Mouse (Mus musculus) embryonic facial prominence, embryonic 14.5 days (tissue): Measurements from ENCODE around the gene H2-Aa. TPM values are rescaled to one million over a fixed set of nuclear protein-coding genes. Genes with fewer than 3 reads are reported as not detected.
A peak's percentile ranks its signal among the peaks of the same experiment; 100 is the strongest.

Source experiments
- ATAC-seq: fragments of 200-750 bp; cut with Nextera tagmentation; 2 replicates; pipeline ENCODE4 v1.8.0; 2017; ENCODE audit warnings: low read depth, moderate number of reproducible peaks, moderate TSS enrichment
- DNase-seq: peaks from one replicate; pipeline ENCODE4 v3.0.0-alpha.2; 2015; ENCODE audit warnings: low spot score
- H3K27ac ChIP-seq: fragments of 300-500 bp; sonication (generic); replicated peaks from 2 replicates; pipeline ENCODE4 v1.5.1; 2014; ENCODE audit warnings: low read depth, mild to moderate bottlenecking, low read length, moderate library complexity
- H3K27me3 ChIP-seq: fragments of 300-500 bp; sonication (generic); replicated peaks from 2 replicates; pipeline ENCODE4 v1.6.1; 2014; ENCODE audit warnings: low read length; ENCODE audit not compliant: control insufficient read depth, insufficient read depth
- H3K36me3 ChIP-seq: fragments of 300-500 bp; sonication (generic); 2 replicates; pipeline ENCODE4 v1.6.1; 2014; ENCODE audit warnings: low read length, mixed read lengths; ENCODE audit not compliant: control insufficient read depth, insufficient read depth
- H3K4me1 ChIP-seq: fragments of 300-500 bp; sonication (generic); 2 replicates; pipeline ENCODE4 v1.6.1; 2014; ENCODE audit warnings: antibody characterized with exemption, low read length; ENCODE audit not compliant: control insufficient read depth, insufficient read depth
- H3K4me2 ChIP-seq: fragments of 300-500 bp; sonication (generic); 2 replicates; pipeline ENCODE4 v1.6.1; 2014; ENCODE audit warnings: low read depth, mild to moderate bottlenecking, low read length, moderate library complexity, mixed read lengths
- H3K4me3 ChIP-seq: fragments of 300-500 bp; sonication (generic); 2 replicates; pipeline ENCODE4 v1.5.1; 2014; ENCODE audit warnings: low read depth, mild to moderate bottlenecking, low read length
- H3K9ac ChIP-seq: fragments of 300-500 bp; sonication (generic); 2 replicates; pipeline ENCODE4 v1.6.1; 2014; ENCODE audit warnings: low read depth, mild to moderate bottlenecking, low read length, moderate library complexity, mixed read lengths
- H3K9me3 ChIP-seq: fragments of 300-500 bp; sonication (generic); 2 replicates; pipeline ENCODE4 v1.6.1; 2016; ENCODE audit warnings: low read length; ENCODE audit not compliant: control insufficient read depth
- WGBS: fragments of 180-500 bp; shearing (Covaris S2); extraction: QIAGEN DNeasy Blood & Tissue Kit; methylation state at CpG from one replicate; pipeline ENCODE4 v1.1.7; 2014; 5-methylcytosine and 5-hydroxymethylcytosine counted together
- polyA plus RNA-seq: library from polyadenylated mRNA; unstranded; fragments of >200 nt; fragmentation: Nextera tagmentation; extraction: Ambion mirVana; gene quantifications from 2 replicates; pipeline ENCODE4 v1.2.1, GENCODE M21; 2014

Gene H2-Aa
- polyA plus RNA-seq, 1 experiment from 2014 or later: 5.7 TPM

- ATAC-seq (no peak), DNase-seq (no peak)
- no peak overlapping the region for H3K4me2 ChIP-seq
- H3K27me3 ChIP-seq: no peaks in the 10 kb centered on the region
- no peak overlapping the region for H3K4me3 ChIP-seq
- no peaks in the 10 kb centered on the region for H3K36me3 ChIP-seq
- no peaks in the 10 kb centered on the region; the same call in 1 of the 2 replicates for H3K4me1 ChIP-seq
- H3K27ac ChIP-seq: no peak overlapping the region
- no peak overlapping the region for H3K9ac ChIP-seq
- H3K9me3 ChIP-seq: no peaks in the 10 kb centered on the region
Measured at GRCm38 (mm10) chr17:34295307-34295706, 7.7 kb upstream of the H2-Aa start.

- Histone ChIP-seq H3K36me3 (no peaks in the 10 kb centered on the region), H3K4me1 (no peaks in the 10 kb centered on the region; the same call in 1 of the 2 replicates), H3K4me3 (no peak overlapping the region), H3K27ac (no peak overlapping the region), H3K4me2 (no peak overlapping the region), H3K9ac (no peak overlapping the region), H3K27me3 (no peaks in the 10 kb centered on the region), H3K9me3 (no peaks in the 10 kb centered on the region)
- WGBS: 66% methylated on average over 4 of the region's 4 CpGs
- no peak for DNase-seq
- no peak for ATAC-seq
Measured at GRCm38 (mm10) chr17:34294249-34294648, 6.6 kb upstream of the H2-Aa start.

GRCm38 (mm10) chr17:34293533-34293932 is 5.9 kb upstream of the H2-Aa start:
- WGBS: 61% methylated on average over 2 of the region's 2 CpGs
- Histone ChIP-seq H3K27me3 (no peaks in the 10 kb centered on the region), H3K36me3 (no peaks in the 10 kb centered on the region), H3K9me3 (no peaks in the 10 kb centered on the region), H3K4me2 (no peak overlapping the region), H3K27ac (no peak overlapping the region), H3K4me1 (no peaks in the 10 kb centered on the region; the same call in 1 of the 2 replicates), H3K9ac (no peak overlapping the region), H3K4me3 (no peak overlapping the region)
- ATAC-seq: no peak
- no peak for DNase-seq

GRCm38 (mm10) chr17:34292570-34292969 is 4.9 kb upstream of the H2-Aa start:
- no peak overlapping the region for H3K4me3 ChIP-seq
- no peaks in the 10 kb centered on the region; the same call in 1 of the 2 replicates for H3K4me1 ChIP-seq
- H3K27ac ChIP-seq: no peak overlapping the region
- no peak overlapping the region for H3K9ac ChIP-seq
- 88% methylated on average over 4 of the region's 4 CpGs for WGBS
- H3K36me3 ChIP-seq: no peaks in the 10 kb centered on the region
- H3K4me2 ChIP-seq: no peak overlapping the region
- H3K27me3 ChIP-seq: no peaks in the 10 kb centered on the region
- ATAC-seq (no peak), DNase-seq (no peak)
- H3K9me3 ChIP-seq: no peaks in the 10 kb centered on the region

GRCm38 (mm10) chr17:34291609-34292008 is 4.0 kb upstream of the H2-Aa start:
- Histone ChIP-seq H3K36me3 (no peaks in the 10 kb centered on the region), H3K4me3 (no peak overlapping the region), H3K4me1 (no peaks in the 10 kb centered on the region; the same call in 1 of the 2 replicates), H3K4me2 (no peak overlapping the region), H3K9me3 (no peaks in the 10 kb centered on the region), H3K27ac (no peak overlapping the region), H3K9ac (no peak overlapping the region), H3K27me3 (no peaks in the 10 kb centered on the region)
- 15% methylated on average over 8 of the region's 8 CpGs for WGBS
- DNase-seq (peak; percentile 90), ATAC-seq (peak; percentile 92)

GRCm38 (mm10) chr17:34288131-34288530 is 508 bp upstream of the H2-Aa start:
- Histone ChIP-seq H3K9ac (no peak overlapping the region), H3K27me3 (no peaks in the 10 kb centered on the region), H3K4me2 (no peak overlapping the region), H3K4me3 (no peak overlapping the region), H3K4me1 (no peaks in the 10 kb centered on the region), H3K27ac (no peak overlapping the region), H3K36me3 (no peaks in the 10 kb centered on the region), H3K9me3 (no peaks in the 10 kb centered on the region)
- ATAC-seq (no peak), DNase-seq (no peak)
- WGBS: 53% methylated on average over 3 of the region's 3 CpGs

DNA sequence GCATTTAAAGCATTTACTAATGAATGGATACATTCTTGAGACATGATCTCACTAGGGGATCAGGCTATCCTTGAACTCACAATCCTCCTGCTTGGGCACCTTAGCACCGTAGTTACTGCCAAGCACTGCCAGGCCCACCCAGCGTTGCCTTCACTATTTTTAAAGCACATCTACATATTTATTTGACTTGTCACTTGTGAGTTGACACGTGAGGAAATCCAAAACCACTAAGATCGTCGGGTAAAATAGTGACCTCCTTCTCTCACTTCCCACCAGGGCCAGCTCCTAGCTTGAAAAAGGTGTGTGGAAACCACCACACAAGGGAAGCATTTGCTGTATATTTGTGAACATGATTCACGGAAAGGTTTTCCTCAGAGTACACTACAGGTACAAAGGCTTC is 624 bp downstream of the H2-Aa start:
- WGBS: 67% methylated on average over 6 of the region's 6 CpGs
- H3K4me1 ChIP-seq: no peaks in the 10 kb centered on the region
- H3K27ac ChIP-seq: no peak overlapping the region
- no peak for ATAC-seq
- no peak overlapping the region for H3K4me2 ChIP-seq
- no peak for DNase-seq
- H3K27me3 ChIP-seq: no peaks in the 10 kb centered on the region
- no peak overlapping the region for H3K9ac ChIP-seq
- no peak overlapping the region for H3K4me3 ChIP-seq
- H3K9me3 ChIP-seq: no peaks in the 10 kb centered on the region
- no peaks in the 10 kb centered on the region for H3K36me3 ChIP-seq

GRCm38 (mm10) chr17:34286501-34286900 is 1.1 kb downstream of the H2-Aa start:
- DNase-seq (no peak), ATAC-seq (no peak)
- Histone ChIP-seq H3K9me3 (no peaks in the 10 kb centered on the region), H3K4me1 (no peaks in the 10 kb centered on the region), H3K36me3 (no peaks in the 10 kb centered on the region), H3K4me3 (no peak overlapping the region), H3K27ac (no peak overlapping the region), H3K4me2 (no peak overlapping the region), H3K9ac (no peak overlapping the region), H3K27me3 (no peaks in the 10 kb centered on the region)
- WGBS: 77% methylated on average over 5 of the region's 5 CpGs

DNA sequence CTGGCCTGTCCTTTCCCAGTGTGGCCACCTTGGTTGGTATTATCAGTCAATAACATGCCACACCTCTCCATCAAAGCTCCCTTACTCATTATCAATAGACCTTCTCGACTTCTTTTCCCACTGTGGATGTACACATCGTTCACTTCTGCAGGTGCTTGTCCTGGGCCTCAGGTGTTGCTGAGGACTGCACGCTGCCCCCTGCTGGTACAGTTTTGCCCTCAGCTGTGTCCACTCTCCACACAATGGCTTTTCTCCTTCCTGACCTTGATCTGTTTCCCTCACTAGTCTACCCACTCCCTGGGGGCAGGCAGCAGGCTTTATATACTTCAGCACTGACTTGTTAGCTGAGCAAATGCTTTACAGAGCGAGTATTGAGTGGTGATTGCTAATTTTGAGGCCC is 1.8 kb downstream of the H2-Aa start:
- DNase-seq (no peak), ATAC-seq (no peak)
- Histone ChIP-seq H3K27me3 (no peaks in the 10 kb centered on the region), H3K4me3 (no peak overlapping the region), H3K36me3 (no peaks in the 10 kb centered on the region), H3K4me2 (no peak overlapping the region), H3K9ac (no peak overlapping the region), H3K9me3 (no peaks in the 10 kb centered on the region), H3K27ac (no peak overlapping the region), H3K4me1 (no peaks in the 10 kb centered on the region)
- WGBS: 28% methylated on average over 4 of the region's 4 CpGs
